Mouse (Mus musculus) liver, embryonic 14.5 days (tissue): Measurements from ENCODE around the gene Myo18b. TPM values are rescaled to one million over a fixed set of nuclear protein-coding genes. Genes with fewer than 3 reads are reported as not detected.

Source experiments
- ATAC-seq: fragments of 200-750 bp; cut with Nextera tagmentation; 2 replicates; pipeline ENCODE4 v1.8.0; 2017; ENCODE audit warnings: moderate number of reproducible peaks, mild to moderate bottlenecking, moderate library complexity; ENCODE audit not compliant: insufficient read depth
- DNase-seq, 3 experiments: peaks; one replicate each; pipeline ENCODE4 v3.0.0-alpha.2; 2012 to 2013; ENCODE audit warnings: low read depth in 3 of 3, low spot score in 3 of 3
- H3K27ac ChIP-seq: fragments of 300-500 bp; sonication (generic); 2 replicates; pipeline ENCODE4 v1.5.1; 2014; ENCODE audit warnings: moderate library complexity, mild to moderate bottlenecking, control low read depth, inconsistent platforms
- H3K27me3 ChIP-seq: fragments of 300-500 bp; sonication (generic); 2 replicates; pipeline ENCODE4 v1.6.1; 2014; ENCODE audit warnings: mild to moderate bottlenecking, low read length, moderate library complexity; ENCODE audit not compliant: control insufficient read depth, insufficient read depth
- H3K36me3 ChIP-seq: fragments of 300-500 bp; sonication (generic); replicated peaks from 2 replicates; pipeline ENCODE4 v1.6.1; 2014; ENCODE audit warnings: low read depth; ENCODE audit not compliant: control insufficient read depth, insufficient read depth
- H3K4me1 ChIP-seq, 2 experiments: fragments of 200-500 bp in 1 of 2; fragments of 300-500 bp in 1 of 2; sonication (generic) in 1 of 2; replicated peaks; 2 replicates each; pipeline ENCODE4 v1.6.1; 2012 to 2014; ENCODE audit warnings: antibody characterized with exemption in 1 of 2, inconsistent platforms in 1 of 2, low read length in 1 of 2; ENCODE audit not compliant: control insufficient read depth in 2 of 2, insufficient read depth in 2 of 2
- H3K4me2 ChIP-seq: fragments of 300-500 bp; sonication (generic); 2 replicates; pipeline ENCODE4 v1.6.1; 2014; ENCODE audit warnings: low read depth, mild to moderate bottlenecking, control low read depth, moderate library complexity
- H3K4me3 ChIP-seq, 2 experiments: fragments of 200-500 bp in 1 of 2; fragments of 300-500 bp in 1 of 2; sonication (generic) in 1 of 2; 2 replicates each; pipeline ENCODE4 v1.5.1; 2012 to 2014; ENCODE audit warnings: low read depth in 2 of 2, low read length in 2 of 2, mild to moderate bottlenecking in 2 of 2, control low read depth in 1 of 2, inconsistent platforms in 1 of 2, moderate library complexity in 1 of 2; ENCODE audit not compliant: insufficient read depth in 1 of 2
- H3K9ac ChIP-seq: fragments of 300-500 bp; sonication (generic); replicated peaks from 2 replicates; pipeline ENCODE4 v1.6.1; 2014; ENCODE audit warnings: mild to moderate bottlenecking, control low read depth, moderate library complexity
- H3K9me3 ChIP-seq: fragments of 300-500 bp; sonication (generic); 2 replicates; pipeline ENCODE4 v1.6.1; 2016; ENCODE audit warnings: low read length, mixed read lengths; ENCODE audit not compliant: control insufficient read depth
- CTCF ChIP-seq: IDR thresholded peaks from 2 replicates; pipeline ENCODE4 v1.5.1; 2016; ENCODE audit warnings: antibody characterized with exemption, low read depth, control low read depth
- EP300 ChIP-seq: IDR thresholded peaks from 2 replicates; pipeline ENCODE4 v1.6.1; 2016; ENCODE audit warnings: antibody characterized with exemption, low read depth
- WGBS: fragments of 180-500 bp; shearing (Covaris S2); extraction: QIAGEN DNeasy Blood & Tissue Kit; methylation state at CpG from one replicate; pipeline ENCODE4 v1.1.7; 2014; ENCODE audit not compliant: insufficient replicate concordance; 5-methylcytosine and 5-hydroxymethylcytosine counted together
- polyA plus RNA-seq, 2 experiments: library from polyadenylated mRNA; depleted of rRNA in 1 of 2; stranded (reverse) in 1 of 2; unstranded in 1 of 2; fragments of >200 nt; fragmentation: Nextera tagmentation in 1 of 2; extraction: Ambion mirVana in 1 of 2; gene quantifications; 2 replicates each; pipeline versions ENCODE4 v1.2.1 to v1.2.3; 2012 to 2014

Myo18b gene
- polyA plus RNA-seq, 2 experiments, result 0.02 TPM; not detected in 1

- no peak overlapping the region for H3K9ac ChIP-seq
- WGBS, result 14% methylated on average over 20 of the region's 20 CpGs
Measured at GRCm38 (mm10) chr5:112641131-112641530, 255.0 kb downstream of the Myo18b start.

GRCm38 (mm10) chr5:112640651-112641050, 255.5 kb downstream of the Myo18b start:
- Histone ChIP-seq H3K9ac (no peak overlapping the region), H3K4me1 (no peaks in the 10 kb centered on the region), H3K9me3 (no peaks in the 10 kb centered on the region; the same call in 1 of the 2 replicates), H3K27me3 (no peaks in the 10 kb centered on the region), H3K36me3 (no peaks in the 10 kb centered on the region), H3K4me2 (no peak overlapping the region), H3K4me3 (no peak overlapping the region), H3K27ac (no peak overlapping the region)
- no peak for TF ChIP-seq EP300
- no peak for TF ChIP-seq CTCF
- peak in 1 of 3 experiments; percentile 11 for DNase-seq
- no peak for ATAC-seq
- 6% methylated on average over 13 of the region's 13 CpGs for WGBS

More at GRCm38 (mm10) chr5:112641131-112641530, 255.0 kb downstream of the Myo18b start:
- no peak overlapping the region for H3K27ac ChIP-seq
- H3K36me3 ChIP-seq, result no peaks in the 10 kb centered on the region
- no peak overlapping the region for H3K4me3 ChIP-seq
- TF ChIP-seq EP300, result no peak
- TF ChIP-seq CTCF, result no peak
- DNase-seq (no peak), ATAC-seq (no peak)
- H3K9me3 ChIP-seq, result no peaks in the 10 kb centered on the region; the same call in 1 of the 2 replicates
- H3K4me1 ChIP-seq, result no peaks in the 10 kb centered on the region
- no peaks in the 10 kb centered on the region for H3K27me3 ChIP-seq
- H3K4me2 ChIP-seq, result no peak overlapping the region

Other genes starting within 250 kb of the Myo18b start
- 1.7 and 2.0 TPM in 2 replicates for gene Grk3, start 119.4 kb upstream of the Myo18b start, polyA plus RNA-seq (2012; rRNA removed)
- gene Grk3, start 119.4 kb upstream of the Myo18b start, polyA plus RNA-seq (2014; fragmentation: Nextera tagmentation; extraction: Ambion mirVana), result 0.73 and 1.4 TPM in 2 replicates
- not detected in 2 replicates for gene Crybb2, start 173.8 kb upstream of the Myo18b start, polyA plus RNA-seq (2012; rRNA removed)
- gene Crybb2, start 173.8 kb upstream of the Myo18b start, polyA plus RNA-seq (2014; fragmentation: Nextera tagmentation; extraction: Ambion mirVana), result not detected in 2 replicates
- 0.06 and 0.09 TPM in 2 replicates for gene Crybb3, start 185.2 kb upstream of the Myo18b start, polyA plus RNA-seq (2012; rRNA removed)
- not detected in 2 replicates for gene Crybb3, start 185.2 kb upstream of the Myo18b start, polyA plus RNA-seq (2014; fragmentation: Nextera tagmentation; extraction: Ambion mirVana)